12 mouse cellular contexts compared by ENCODE assay signal in genomic region chr19:41332228-41332627, GRCm38 (mm10). TPM values are rescaled to one million over a fixed set of nuclear protein-coding genes. Genes with fewer than 3 reads are reported as not detected.
DNase-seq lines count a peak whose midpoint lies in the region; ATAC-seq lines count a peak whose summit lies in the region.
"Had no signal": no experiment of that assay in that cellular context is flagged by ENCODE, and none has a peak within 500 bp of the region (broad histone marks: within the 10 kb centered on the region; RNA-seq: fewer than 3 reads in every experiment).

No protein-coding gene starts in this region.

- intact Hi-C loops in heart, postnatal 14 days (cut with DNase I), result no loop called here

- no peak overlapping the region for H3K4me2 ChIP-seq in kidney, embryonic 16.5 days (replicated peaks; ENCODE audit: low read depth, low read length)

- peak; percentile 63 for ATAC-seq in monocyte, adult 5-6 weeks (replicated peaks; ENCODE audit: insufficient number of reproducible peaks, low FRiP score, low TSS enrichment, poor library complexity, severe bottlenecking)
- no peak for ATAC-seq in kidney, embryonic 16.5 days (ENCODE audit: low FRiP score, low TSS enrichment)
- ATAC-seq: intestine, embryonic 16.5 days had no signal

- no peak overlapping the region for H3K9ac ChIP-seq in kidney, embryonic 16.5 days (replicated peaks; ENCODE audit: low read length)

- 84% methylated on average over 12 of the region's 12 CpGs for WGBS in kidney, embryonic 16.5 days

- no peaks in the 10 kb centered on the region for H3K4me1 ChIP-seq in brown adipose tissue, adult 24 weeks (ENCODE audit: control insufficient read depth, insufficient read depth, insufficient read length, low read length)
- no peaks in the 10 kb centered on the region for H3K4me1 ChIP-seq in kidney, embryonic 16.5 days (ENCODE audit: insufficient read depth, low read length)

- peak overlapping the region; percentile 38; the same call in 1 of the 2 replicates for H3K4me3 ChIP-seq in brown adipose tissue, adult 24 weeks (ENCODE audit: insufficient read depth, low read depth, low read length)
- H3K4me3 ChIP-seq in kidney, embryonic 16.5 days (ENCODE audit: low read length), result no peak overlapping the region

- H3K36me3 ChIP-seq in kidney, embryonic 16.5 days (ENCODE audit: insufficient read depth, low read length), result no peaks in the 10 kb centered on the region

- peak overlapping the region; percentile 72 for H3K27ac ChIP-seq in brown adipose tissue, adult 24 weeks (replicated peaks; ENCODE audit: low read depth, low read length)
- H3K27ac ChIP-seq in kidney, embryonic 16.5 days (ENCODE audit: low read length), result no peak overlapping the region

- no peaks in the 10 kb centered on the region for H3K9me3 ChIP-seq in kidney, embryonic 16.5 days (ENCODE audit: low read length)

- DNase-seq in lung, postnatal 36 days, result peak; percentile 55
- DNase-seq in lung, postnatal 10 days, result no peak
- peak; percentile 16 for DNase-seq in thymus, postnatal 25 days
- DNase-seq in heart, postnatal 14 days, result no peak
- DNase-seq in layer of hippocampus, postnatal 10 days (ENCODE audit: low spot score in 2 of 2), result no peak
- DNase-seq: adrenal gland, postnatal 10 days; cerebellum, postnatal 10 days; left cerebral cortex, postnatal 4 days had no signal

- no peaks in the 10 kb centered on the region for H3K27me3 ChIP-seq in kidney, embryonic 16.5 days (ENCODE audit: insufficient read depth, low read length)

RNA-seq across cellular contexts. Expression of gene Pik3ap1, which starts 52.7 kb away (rescaled TPM):
- 1.4 and 3.3 TPM in 2 replicates for polyA plus RNA-seq in brown adipose tissue, adult 24 weeks (2012; ENCODE audit: insufficient read depth, insufficient read length, missing spikeins)
- 216 to 241 TPM (median 224 TPM) in 3 replicates for total RNA-seq in monocyte, adult 5-6 weeks (2017)
- total RNA-seq in heart, postnatal 14 days (2021), result 1 to 10 TPM; 1.5 TPM
- total RNA-seq in layer of hippocampus, postnatal 10 days (2021), result 1 to 10 TPM; 1.9 TPM
- polyA plus RNA-seq in kidney, embryonic 16.5 days (2015; fragmentation: Nextera tagmentation; extraction: Ambion mirVana), result 2.1 and 2.3 TPM in 2 replicates

Comparison
In these comparisons a context has a peak if more than half of its experiments do, and no peak if none do; other contexts are left out.
1. DNase-seq: peak in lung, postnatal 36 days (single experiment) and thymus, postnatal 25 days (single experiment); none in lung, postnatal 10 days (single experiment), heart, postnatal 14 days (0 of 2) and layer of hippocampus, postnatal 10 days (0 of 2).
2. RNA of gene Pik3ap1, which starts 52.7 kb away (total RNA-seq): 216 to 241 TPM in monocyte, adult 5-6 weeks; 1.9 TPM in layer of hippocampus, postnatal 10 days and 1.5 TPM in heart, postnatal 14 days; every median in the first group is over 10 times any median in the second.